ENCODE assay signal across 18 mouse cellular contexts in the genomic region with DNA sequence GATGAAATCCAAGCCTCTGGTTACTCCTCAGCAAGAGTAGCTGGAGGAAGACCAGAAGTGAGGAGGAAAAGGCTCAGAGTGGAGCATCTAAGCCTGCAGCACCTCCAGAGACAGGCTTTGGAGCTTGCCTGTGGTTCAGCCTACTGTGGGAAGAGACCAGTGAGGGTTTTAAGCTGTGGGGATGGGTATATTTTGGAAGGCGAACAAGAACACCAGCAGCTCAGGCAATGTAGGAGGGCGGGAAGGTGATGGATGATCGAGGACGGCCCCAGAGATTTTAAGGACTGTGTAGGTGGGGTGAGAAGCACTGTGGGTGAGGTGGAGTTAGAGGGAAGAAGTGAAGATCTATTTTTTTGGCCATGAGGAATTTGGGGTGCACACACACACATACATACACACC.
DNase-seq lines count a peak whose midpoint lies in the region; TF ChIP-seq lines count a peak whose summit lies in the region.
"Had no signal": no experiment of that assay in that cellular context is flagged by ENCODE, and none has a peak within 500 bp of the region (broad histone marks: within the 10 kb centered on the region; RNA-seq: fewer than 3 reads in every experiment).

No protein-coding gene starts in this region.

- intact Hi-C loops in left cerebral cortex, adult 2 months (cut with DNase I): loop anchor here (2.0 to 5.0 kb wide), 7 partner anchors 28 to 194 kb away; a partner anchor contains a TSS
- intact Hi-C loops in left cerebral cortex, postnatal 14 days (cut with DNase I): no loop called here

- peak; percentile 21 for DNase-seq in gastrocnemius, adult 18-20 months (ENCODE audit: low spot score)
- DNase-seq in gastrocnemius, adult 8-10 months (ENCODE audit: low spot score in 2 of 2): no peak
- peak in 1 of 2 experiments; percentile 40 for DNase-seq in left cerebral cortex, adult 2 months (ENCODE audit: extremely low spot score in 1 of 2, low spot score in 2 of 2)
- DNase-seq in left cerebral cortex, postnatal 14 days (ENCODE audit: low spot score in 2 of 2): no peak
- DNase-seq in right cerebral cortex, postnatal 36 days (ENCODE audit: low spot score in 2 of 2): peak; percentile 30 to 71
- no peak for DNase-seq in right cerebral cortex, postnatal 10 days (ENCODE audit: low spot score in 2 of 2)
- no peak for DNase-seq in lung, postnatal 10 days
- DNase-seq: adrenal gland, postnatal 14 days; cerebellum, adult 2 months; cerebellum, postnatal 14 days; gastrocnemius, postnatal 36 days; heart, adult 11 months; heart, postnatal 10 days had no signal

- no peak for TF ChIP-seq CTCF in left cerebral cortex, adult 2 months (IDR thresholded peaks at IDR 0.05)

- no peak overlapping the region for H3K4me3 ChIP-seq in left cerebral cortex, adult 2 months
- H3K4me3 ChIP-seq: embryonic facial prominence, embryonic 12.5 days; forebrain, embryonic 15.5 days; heart, embryonic 13.5 days; hindbrain, embryonic 13.5 days had no signal

- H3K27ac ChIP-seq in left cerebral cortex, adult 2 months: peak overlapping the region; percentile 75
- H3K27ac ChIP-seq: embryonic facial prominence, embryonic 12.5 days; forebrain, embryonic 15.5 days; heart, embryonic 13.5 days; hindbrain, embryonic 13.5 days; hindbrain, postnatal 0 days had no signal

Comparison
In these comparisons a context has a peak if more than half of its experiments do, and no peak if none do; other contexts are left out.
1. DNase-seq: peak in gastrocnemius, adult 18-20 months (single experiment) and right cerebral cortex, postnatal 36 days (2 of 2); none in gastrocnemius, adult 8-10 months (0 of 2), left cerebral cortex, postnatal 14 days (0 of 2), right cerebral cortex, postnatal 10 days (0 of 2) and lung, postnatal 10 days (single experiment).